Mouse (Mus musculus): ENCODE data around the gene Tspan8. TPM values are rescaled to one million over a fixed set of nuclear protein-coding genes. Genes with fewer than 3 reads are reported as not detected.

The Tspan8 gene
- polyA plus RNA-seq, 1 experiment, result not detected

DNA sequence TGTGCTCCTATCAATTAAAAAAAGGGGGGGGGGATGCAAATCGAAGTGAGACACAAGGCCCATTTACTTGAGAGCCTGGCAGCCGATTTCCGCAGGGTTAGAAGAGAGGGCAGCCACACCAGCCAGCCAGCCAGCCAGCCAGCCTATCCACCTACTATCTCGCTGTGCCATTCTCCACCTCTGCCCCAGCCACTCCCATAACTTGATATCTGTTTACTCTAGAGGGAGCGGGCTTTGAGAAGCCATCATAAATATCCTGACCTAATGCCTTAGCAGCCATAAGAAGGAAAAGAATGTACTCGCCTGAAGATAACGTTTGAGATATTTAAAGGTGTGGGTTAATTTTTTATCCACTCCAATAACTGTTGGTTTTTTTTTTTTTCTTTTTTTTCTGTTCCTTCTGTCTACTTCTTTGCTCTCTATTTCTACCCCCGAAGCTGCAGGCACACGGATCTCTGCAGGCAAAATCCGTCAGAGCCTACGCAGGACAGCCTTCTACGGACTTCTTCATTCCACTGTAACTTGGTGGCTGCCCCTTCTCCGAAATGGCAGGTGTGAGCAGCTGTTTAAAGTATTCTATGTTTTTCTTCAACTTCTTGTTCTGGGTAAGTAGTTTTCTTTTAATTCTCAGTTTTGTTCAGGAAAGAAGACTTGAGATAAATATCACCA is 558 bp downstream of the Tspan8 start:
- 65% methylated on average over 13 of the region's 13 CpGs for WGBS
- no peak overlapping the region for H3K4me3 ChIP-seq (ENCODE audit: insufficient read depth, low read depth, low read length)
- peaks cover 2% of the 10 kb centered on the region; the same call in 1 of the 2 replicates for H3K4me1 ChIP-seq (ENCODE audit: control insufficient read depth, insufficient read depth, low read length)
- TF ChIP-seq CTCF (IDR thresholded peaks at IDR 0.05; ENCODE audit: insufficient read depth, low read depth, low read length), result no peak
- no peak overlapping the region for H3K27ac ChIP-seq (ENCODE audit: insufficient read depth, low read depth, low read length)

- 88% methylated on average over 7 of the region's 7 CpGs for WGBS
- TF ChIP-seq POLR2A (IDR thresholded peaks at IDR 0.05; ENCODE audit: insufficient read depth, low read depth, low read length), result no peak
- H3K4me1 ChIP-seq (ENCODE audit: control insufficient read depth, insufficient read depth, low read length), result peaks cover 3% of the 10 kb centered on the region; the same call in 1 of the 2 replicates
- H3K4me3 ChIP-seq (ENCODE audit: insufficient read depth, low read depth, low read length), result no peak overlapping the region
- no peak overlapping the region for H3K27ac ChIP-seq (ENCODE audit: insufficient read depth, low read depth, low read length)
These were observed 8.7 kb downstream of the Tspan8 start for GRCm38 (mm10) chr10:115825289-115825688.

DNA sequence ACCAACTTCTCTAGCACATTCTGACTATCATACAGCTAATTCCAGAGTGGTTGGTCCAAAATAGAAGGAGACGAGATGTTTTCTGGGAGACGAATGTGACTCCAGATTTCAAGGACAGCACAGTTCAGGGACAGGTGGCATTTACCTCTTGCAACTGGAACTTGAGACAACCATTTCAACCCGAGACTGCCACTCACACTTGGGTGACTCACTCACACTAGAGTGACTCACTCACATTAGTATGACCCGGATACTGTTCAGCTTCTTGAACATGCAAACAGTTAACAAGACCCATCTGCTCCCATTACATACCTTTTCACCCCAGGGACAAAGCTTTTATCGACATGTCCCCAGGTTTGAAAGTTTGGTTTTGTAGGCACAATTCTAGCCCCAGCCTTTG is 12.2 kb downstream of the Tspan8 start:
- Histone ChIP-seq H3K4me3 (ENCODE audit: insufficient read depth, low read depth, low read length) (no peak overlapping the region), H3K27ac (ENCODE audit: insufficient read depth, low read depth, low read length) (no peak overlapping the region), H3K4me1 (ENCODE audit: control insufficient read depth, insufficient read depth, low read length) (peaks cover 3% of the 10 kb centered on the region; the same call in 1 of the 2 replicates)
- 54% methylated on average over 5 of the region's 5 CpGs for WGBS
- no peak for TF ChIP-seq CTCF (IDR thresholded peaks at IDR 0.05; ENCODE audit: insufficient read depth, low read depth, low read length)
- TF ChIP-seq POLR2A (IDR thresholded peaks at IDR 0.05; ENCODE audit: insufficient read depth, low read depth, low read length), result no peak

- H3K4me1 ChIP-seq (ENCODE audit: control insufficient read depth, insufficient read depth, low read length), result peaks cover 5% of the 10 kb centered on the region; the same call in 1 of the 2 replicates
- no peak overlapping the region for H3K27ac ChIP-seq (ENCODE audit: insufficient read depth, low read depth, low read length)
- WGBS, result 85% methylated on average over 1 of the region's 1 CpGs
- TF ChIP-seq POLR2A (IDR thresholded peaks at IDR 0.05; ENCODE audit: insufficient read depth, low read depth, low read length) (no peak), CTCF (IDR thresholded peaks at IDR 0.05; ENCODE audit: insufficient read depth, low read depth, low read length) (no peak)
- no peak overlapping the region for H3K4me3 ChIP-seq (ENCODE audit: insufficient read depth, low read depth, low read length)
These were observed 13.1 kb downstream of the Tspan8 start for GRCm38 (mm10) chr10:115829696-115830095.

DNA sequence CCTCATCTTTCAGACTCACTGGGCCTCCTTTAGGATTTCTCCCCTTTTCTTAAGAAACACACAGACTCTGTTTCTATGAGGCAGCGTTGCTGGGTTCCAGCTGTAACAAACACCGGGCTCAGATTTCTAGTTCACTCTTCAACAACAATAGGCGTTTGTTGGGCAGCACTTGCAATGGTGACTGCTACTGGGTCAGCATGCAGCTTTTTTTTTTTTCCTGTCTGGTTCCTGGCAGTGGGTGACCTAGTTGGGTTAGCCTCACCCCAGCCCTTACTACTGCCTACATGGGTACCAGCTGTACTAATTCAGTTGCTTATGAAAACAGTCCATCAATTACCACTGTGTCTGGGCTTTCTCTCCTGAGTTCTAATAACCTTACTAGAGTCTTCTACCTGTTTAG is 14.1 kb downstream of the Tspan8 start:
- no peak for TF ChIP-seq CTCF (IDR thresholded peaks at IDR 0.05; ENCODE audit: insufficient read depth, low read depth, low read length)
- TF ChIP-seq POLR2A (IDR thresholded peaks at IDR 0.05; ENCODE audit: insufficient read depth, low read depth, low read length), result no peak
- 57% methylated on average over 3 of the region's 3 CpGs for WGBS
- H3K27ac ChIP-seq (ENCODE audit: insufficient read depth, low read depth, low read length), result no peak overlapping the region
- H3K4me1 ChIP-seq (ENCODE audit: control insufficient read depth, insufficient read depth, low read length), result peaks cover 5% of the 10 kb centered on the region; the same call in 1 of the 2 replicates
- no peak overlapping the region for H3K4me3 ChIP-seq (ENCODE audit: insufficient read depth, low read depth, low read length)

- H3K4me3 ChIP-seq (ENCODE audit: insufficient read depth, low read depth, low read length), result no peak overlapping the region
- 60% methylated on average over 6 of the region's 6 CpGs for WGBS
- no peak for TF ChIP-seq POLR2A (IDR thresholded peaks at IDR 0.05; ENCODE audit: insufficient read depth, low read depth, low read length)
- TF ChIP-seq CTCF (IDR thresholded peaks at IDR 0.05; ENCODE audit: insufficient read depth, low read depth, low read length), result no peak
- H3K27ac ChIP-seq (ENCODE audit: insufficient read depth, low read depth, low read length), result no peak overlapping the region
- peaks cover 5% of the 10 kb centered on the region; the same call in 1 of the 2 replicates for H3K4me1 ChIP-seq (ENCODE audit: control insufficient read depth, insufficient read depth, low read length)
These were observed 17.4 kb downstream of the Tspan8 start for GRCm38 (mm10) chr10:115834017-115834416.

- 74% methylated on average over 18 of the region's 18 CpGs for WGBS
- Histone ChIP-seq H3K27ac (ENCODE audit: insufficient read depth, low read depth, low read length) (no peak overlapping the region), H3K4me1 (ENCODE audit: control insufficient read depth, insufficient read depth, low read length) (no peaks in the 10 kb centered on the region), H3K4me3 (ENCODE audit: insufficient read depth, low read depth, low read length) (no peak overlapping the region)
- TF ChIP-seq POLR2A (IDR thresholded peaks at IDR 0.05; ENCODE audit: insufficient read depth, low read depth, low read length) (no peak), CTCF (IDR thresholded peaks at IDR 0.05; ENCODE audit: insufficient read depth, low read depth, low read length) (no peak)
These were observed 30.3 kb downstream of the Tspan8 start for GRCm38 (mm10) chr10:115846930-115847329.

DNA sequence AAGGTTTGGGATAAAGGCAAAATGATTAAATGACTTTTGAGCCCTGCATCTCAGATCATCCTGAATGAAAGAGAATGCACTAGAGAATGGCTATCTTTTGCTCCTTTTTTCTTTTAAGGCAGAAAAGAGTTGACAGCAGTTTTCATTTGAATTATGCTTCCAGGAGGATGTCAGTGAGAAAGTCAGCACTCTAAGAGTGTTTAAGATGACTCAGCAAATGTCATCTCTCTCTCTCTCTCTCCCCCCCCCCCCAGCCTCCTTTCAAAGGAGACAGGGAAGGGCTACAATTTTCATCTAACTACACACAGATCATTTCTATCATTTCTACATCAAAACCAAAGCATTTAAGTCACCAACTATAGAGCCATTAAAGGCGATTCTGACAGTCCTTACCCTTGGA is 31.9 kb downstream of the Tspan8 start:
- Histone ChIP-seq H3K4me1 (ENCODE audit: control insufficient read depth, insufficient read depth, low read length) (no peaks in the 10 kb centered on the region), H3K4me3 (ENCODE audit: insufficient read depth, low read depth, low read length) (no peak overlapping the region), H3K27ac (ENCODE audit: insufficient read depth, low read depth, low read length) (no peak overlapping the region)
- WGBS, result 87% methylated on average over 1 of the region's 1 CpGs
- TF ChIP-seq CTCF (IDR thresholded peaks at IDR 0.05; ENCODE audit: insufficient read depth, low read depth, low read length), result no peak
- TF ChIP-seq POLR2A (IDR thresholded peaks at IDR 0.05; ENCODE audit: insufficient read depth, low read depth, low read length), result no peak

DNA sequence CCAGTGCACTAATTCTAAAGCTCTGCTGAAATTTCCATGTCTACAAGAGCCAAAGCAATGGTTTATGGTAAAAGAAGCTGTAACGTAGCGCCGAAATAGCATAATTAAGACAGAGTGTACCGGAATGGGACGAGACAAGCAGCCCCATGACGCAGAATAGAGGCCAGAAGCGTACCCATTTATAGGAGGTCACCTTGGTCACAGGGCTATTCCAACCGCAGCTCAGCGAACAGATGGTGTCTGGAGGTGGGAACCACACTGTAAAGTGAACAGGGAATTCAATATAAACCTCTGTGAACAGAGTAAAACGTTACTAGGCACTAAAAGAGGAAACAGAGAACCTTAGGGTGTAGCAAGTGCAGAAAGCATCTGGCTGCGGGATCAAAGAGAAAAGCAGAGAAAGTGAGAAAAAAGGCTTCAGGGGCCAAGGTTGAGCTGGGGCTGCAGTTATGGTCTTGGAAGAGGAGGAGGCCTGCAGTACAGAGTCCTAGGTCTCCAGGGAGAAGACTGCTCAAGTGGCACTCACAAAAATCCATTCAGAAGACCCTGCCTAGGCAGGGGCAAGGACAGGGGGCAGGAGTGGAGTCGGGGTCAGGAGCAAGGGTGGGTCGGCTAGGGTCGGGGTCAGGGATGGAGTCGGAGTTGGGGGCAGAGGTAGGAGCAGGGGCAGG is 43.7 kb downstream of the Tspan8 start:
- TF ChIP-seq POLR2A (IDR thresholded peaks at IDR 0.05; ENCODE audit: insufficient read depth, low read depth, low read length), result no peak
- no peak for TF ChIP-seq CTCF (IDR thresholded peaks at IDR 0.05; ENCODE audit: insufficient read depth, low read depth, low read length)
- WGBS, result 88% methylated on average over 14 of the region's 15 CpGs
- Histone ChIP-seq H3K27ac (ENCODE audit: insufficient read depth, low read depth, low read length) (no peak overlapping the region), H3K4me1 (ENCODE audit: control insufficient read depth, insufficient read depth, low read length) (no peaks in the 10 kb centered on the region), H3K4me3 (ENCODE audit: insufficient read depth, low read depth, low read length) (no peak overlapping the region)

All from olfactory bulb, adult 2 months (tissue).